Mouse (Mus musculus) kidney, postnatal 0 days (tissue): ENCODE results near the gene Slc35f4. TPM values are rescaled to one million over a fixed set of nuclear protein-coding genes. Genes with fewer than 3 reads are reported as not detected.

Experiments used
- ATAC-seq: fragments of 200-750 bp; cut with Nextera tagmentation; replicated peaks from 2 replicates; pipeline ENCODE4 v1.8.0; 2017; ENCODE audit warnings: low read depth, moderate number of reproducible peaks, moderate TSS enrichment, moderate library complexity; ENCODE audit not compliant: low FRiP score
- DNase-seq: peaks from one replicate; pipeline ENCODE4 v3.0.0-alpha.2; 2016; ENCODE audit warnings: low spot score
- H3K27ac ChIP-seq: fragments of 300-500 bp; sonication (generic); 2 replicates; pipeline ENCODE4 v1.5.1; 2014; ENCODE audit warnings: mild to moderate bottlenecking
- H3K27me3 ChIP-seq: fragments of 300-500 bp; sonication (generic); 2 replicates; pipeline ENCODE4 v1.6.1; 2014; ENCODE audit warnings: low read length, mixed read lengths; ENCODE audit not compliant: insufficient read depth
- H3K36me3 ChIP-seq: fragments of 300-500 bp; sonication (generic); 2 replicates; pipeline ENCODE4 v1.6.1; 2014; ENCODE audit warnings: low read length, mixed read lengths; ENCODE audit not compliant: insufficient read depth
- H3K4me1 ChIP-seq: fragments of 300-500 bp; sonication (generic); replicated peaks from 2 replicates; pipeline ENCODE4 v1.6.1; 2014; ENCODE audit warnings: antibody characterized with exemption, low read length, mixed read lengths; ENCODE audit not compliant: insufficient read depth
- H3K4me2 ChIP-seq: fragments of 300-500 bp; sonication (generic); 2 replicates; pipeline ENCODE4 v1.6.1; 2014; ENCODE audit warnings: mild to moderate bottlenecking, low read length, moderate library complexity, mixed read lengths
- H3K4me3 ChIP-seq: fragments of 300-500 bp; sonication (generic); replicated peaks from 2 replicates; pipeline ENCODE4 v1.5.1; 2014; ENCODE audit warnings: low read depth, low read length
- H3K9ac ChIP-seq: fragments of 300-500 bp; sonication (generic); 2 replicates; pipeline ENCODE4 v1.6.1; 2014; ENCODE audit warnings: low read depth, low read length
- H3K9me3 ChIP-seq: fragments of 300-500 bp; sonication (generic); replicated peaks from 2 replicates; pipeline ENCODE4 v1.6.1; 2016; ENCODE audit warnings: low read length, inconsistent platforms, mixed read lengths
- CTCF ChIP-seq: IDR thresholded peaks from 2 replicates; pipeline ENCODE4 v1.5.1; 2016; ENCODE audit warnings: antibody characterized with exemption, low read depth, mild to moderate bottlenecking, moderate library complexity
- WGBS: fragments of 180-500 bp; shearing (Covaris S2); extraction: QIAGEN DNeasy Blood & Tissue Kit; methylation state at CpG from one replicate; pipeline ENCODE4 v1.1.7; 2014; 5-methylcytosine and 5-hydroxymethylcytosine counted together
- polyA plus RNA-seq: library from polyadenylated mRNA; unstranded; fragments of >200 nt; fragmentation: Nextera tagmentation; extraction: Ambion mirVana; gene quantifications from 2 replicates; pipeline ENCODE4 v1.2.1, GENCODE M21; 2015

Gene Slc35f4
- polyA plus RNA-seq, 1 experiment from 2014 or later = not detected

DNA sequence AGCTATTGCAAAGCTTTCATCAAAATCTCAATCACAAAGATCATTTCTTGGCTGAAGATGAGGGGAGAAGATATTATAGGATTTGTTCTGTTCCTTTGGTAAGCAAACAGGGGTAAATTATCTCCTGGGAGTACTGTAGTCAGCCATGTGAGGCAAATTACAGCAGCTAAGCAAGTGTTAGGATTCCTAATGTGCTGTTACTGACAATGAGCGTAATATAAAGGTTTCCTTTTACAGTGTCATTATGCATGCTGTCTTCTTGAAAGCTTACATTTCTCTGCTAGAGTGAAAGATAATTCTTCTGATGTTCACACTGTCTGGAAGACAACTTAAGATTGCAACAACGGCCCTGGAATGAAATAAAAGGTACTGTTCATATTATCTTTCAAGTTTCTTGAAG lies 192.0 kb downstream of the Slc35f4 start:
- no peaks in the 10 kb centered on the region for H3K4me1 ChIP-seq
- TF ChIP-seq CTCF = no peak

DNA sequence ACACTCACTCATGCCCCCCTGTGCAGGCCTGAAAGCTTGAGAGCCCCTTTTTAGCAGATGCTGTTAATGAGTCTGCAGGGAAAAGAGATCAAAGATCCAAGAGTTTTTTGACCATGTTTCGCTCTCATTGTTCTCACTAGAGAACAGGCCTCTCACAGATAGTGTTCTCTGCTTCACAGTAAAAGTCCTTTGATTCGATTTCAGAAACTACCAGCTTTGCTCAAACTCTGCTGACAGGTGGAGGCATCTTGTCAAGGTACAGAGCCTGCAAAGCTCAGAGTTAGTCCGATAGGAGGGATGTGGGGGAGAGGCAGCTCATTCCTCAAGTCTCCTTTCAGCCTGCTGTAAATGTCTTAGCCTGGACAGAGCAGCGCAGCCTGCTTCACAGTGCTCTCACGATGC lies 209.4 kb downstream of the Slc35f4 start:
- DNase-seq = peak; percentile 34
- WGBS = 15% methylated on average over 5 of the region's 5 CpGs

More for the DNA sequence above, 192.0 kb downstream of the Slc35f4 start:
- no peaks in the 10 kb centered on the region for H3K27me3 ChIP-seq
- 46% methylated on average over 2 of the region's 2 CpGs for WGBS
- no peak overlapping the region for H3K4me3 ChIP-seq
- H3K9me3 ChIP-seq = no peaks in the 10 kb centered on the region
- ATAC-seq = no peak
- no peak overlapping the region for H3K9ac ChIP-seq
- no peak for DNase-seq
- no peaks in the 10 kb centered on the region for H3K36me3 ChIP-seq
- H3K4me2 ChIP-seq = no peak overlapping the region
- H3K27ac ChIP-seq = no peak overlapping the region

DNA sequence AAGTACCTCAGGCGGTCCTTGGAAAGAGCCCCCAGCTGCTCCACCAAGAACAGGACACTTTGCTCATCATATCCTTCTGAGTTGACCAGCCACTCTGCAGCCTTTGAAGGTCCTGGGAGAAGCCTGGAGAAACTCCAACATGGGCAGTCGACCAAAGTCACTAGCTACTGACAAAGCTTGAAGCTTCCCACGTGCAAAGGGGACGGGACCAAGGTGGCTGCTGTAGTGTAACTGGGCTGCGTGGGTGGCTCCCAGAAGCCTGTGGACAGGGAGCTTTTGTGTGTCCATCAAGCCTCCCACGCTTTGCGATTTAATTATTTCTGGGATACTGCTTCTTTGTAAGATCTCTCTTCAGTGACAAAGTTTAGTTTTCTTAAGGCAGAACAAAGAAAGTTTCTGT lies 211.9 kb downstream of the Slc35f4 start:
- H3K4me2 ChIP-seq = no peak overlapping the region
- no peak overlapping the region for H3K9ac ChIP-seq
- no peak for TF ChIP-seq CTCF
- no peaks in the 10 kb centered on the region for H3K27me3 ChIP-seq
- H3K4me1 ChIP-seq = no peaks in the 10 kb centered on the region
- no peaks in the 10 kb centered on the region for H3K36me3 ChIP-seq
- WGBS = 41% methylated on average over 7 of the region's 7 CpGs
- DNase-seq (peak; percentile 19), ATAC-seq (no peak)
- no peaks in the 10 kb centered on the region for H3K9me3 ChIP-seq
- no peak overlapping the region for H3K4me3 ChIP-seq
- no peak overlapping the region for H3K27ac ChIP-seq

More for the DNA sequence above, 209.4 kb downstream of the Slc35f4 start:
- Histone ChIP-seq H3K4me1 (no peaks in the 10 kb centered on the region), H3K36me3 (no peaks in the 10 kb centered on the region), H3K4me2 (no peak overlapping the region), H3K9me3 (no peaks in the 10 kb centered on the region), H3K9ac (no peak overlapping the region), H3K27me3 (no peaks in the 10 kb centered on the region), H3K4me3 (no peak overlapping the region), H3K27ac (no peak overlapping the region)
- TF ChIP-seq CTCF = no peak
- no peak for ATAC-seq

- Histone ChIP-seq H3K36me3 (no peaks in the 10 kb centered on the region), H3K4me1 (no peaks in the 10 kb centered on the region), H3K9ac (no peak overlapping the region), H3K9me3 (no peaks in the 10 kb centered on the region), H3K27me3 (no peaks in the 10 kb centered on the region), H3K27ac (no peak overlapping the region), H3K4me2 (no peak overlapping the region), H3K4me3 (no peak overlapping the region)
- no peak for ATAC-seq
- no peak for DNase-seq
- WGBS = 62% methylated on average over 8 of the region's 8 CpGs
- TF ChIP-seq CTCF = no peak
Measured at GRCm38 (mm10) chr14:49313376-49313775, 212.5 kb downstream of the Slc35f4 start.

DNA sequence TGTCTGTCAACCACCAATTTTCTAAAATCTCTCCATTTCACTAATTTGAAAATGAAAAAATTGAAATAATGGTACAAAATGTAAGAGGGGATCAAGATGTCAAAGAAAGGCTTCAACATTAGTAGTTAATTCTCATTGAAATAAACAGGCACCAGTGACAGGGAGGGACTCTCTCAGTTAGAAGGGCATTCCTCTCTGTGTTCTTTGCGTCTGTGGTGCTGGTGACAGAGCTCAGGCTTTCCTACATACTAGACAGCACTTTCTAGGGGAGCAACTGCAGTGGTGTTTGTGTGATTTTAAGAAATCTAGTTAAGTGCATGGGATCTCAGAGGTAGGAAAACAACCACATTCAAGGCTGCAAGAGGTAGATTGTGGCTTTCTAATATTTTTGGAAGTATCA lies 214.3 kb downstream of the Slc35f4 start:
- DNase-seq (no peak), ATAC-seq (no peak)
- Histone ChIP-seq H3K27me3 (no peaks in the 10 kb centered on the region), H3K27ac (no peak overlapping the region), H3K4me3 (no peak overlapping the region), H3K9ac (no peak overlapping the region), H3K36me3 (no peaks in the 10 kb centered on the region), H3K4me1 (no peaks in the 10 kb centered on the region), H3K4me2 (no peak overlapping the region), H3K9me3 (no peaks in the 10 kb centered on the region)
- 77% methylated on average over 1 of the region's 1 CpGs for WGBS
- TF ChIP-seq CTCF = no peak

- WGBS = 68% methylated on average over 5 of the region's 5 CpGs
- ATAC-seq = no peak
Measured at GRCm38 (mm10) chr14:49311091-49311492, 214.8 kb downstream of the Slc35f4 start.

DNA sequence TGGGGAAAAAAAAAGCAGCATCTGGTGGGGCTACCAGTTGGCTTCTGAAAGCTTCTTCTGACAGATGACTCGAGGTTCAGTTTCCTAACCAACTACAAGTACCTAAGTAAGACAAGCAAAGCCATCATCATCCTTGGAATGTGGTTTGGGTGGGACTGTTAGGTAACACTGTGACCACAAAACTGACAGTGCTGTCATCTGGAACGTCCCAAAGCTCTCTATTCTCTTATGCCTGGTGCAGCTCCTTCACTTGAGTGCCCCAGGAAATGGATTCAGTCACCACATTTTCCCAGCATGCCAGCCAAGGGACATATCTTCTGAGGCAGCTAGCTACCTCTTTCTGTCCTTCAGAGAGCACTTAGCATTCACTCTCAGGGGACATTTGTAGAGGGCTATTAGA lies 216.2 kb downstream of the Slc35f4 start:
- Histone ChIP-seq H3K27ac (no peak overlapping the region), H3K9ac (no peak overlapping the region), H3K27me3 (no peaks in the 10 kb centered on the region), H3K4me2 (no peak overlapping the region), H3K4me3 (no peak overlapping the region), H3K4me1 (no peaks in the 10 kb centered on the region), H3K9me3 (no peaks in the 10 kb centered on the region), H3K36me3 (no peaks in the 10 kb centered on the region)
- TF ChIP-seq CTCF = no peak
- ATAC-seq = no peak
- 75% methylated on average over 2 of the region's 2 CpGs for WGBS
- DNase-seq = no peak

More at GRCm38 (mm10) chr14:49311091-49311492, 214.8 kb downstream of the Slc35f4 start:
- no peak overlapping the region for H3K4me3 ChIP-seq
- no peaks in the 10 kb centered on the region for H3K36me3 ChIP-seq
- no peak overlapping the region for H3K4me2 ChIP-seq
- TF ChIP-seq CTCF = no peak
- no peak overlapping the region for H3K27ac ChIP-seq
- no peaks in the 10 kb centered on the region for H3K27me3 ChIP-seq
- no peaks in the 10 kb centered on the region for H3K4me1 ChIP-seq
- no peak overlapping the region for H3K9ac ChIP-seq
- no peak for DNase-seq
- no peaks in the 10 kb centered on the region for H3K9me3 ChIP-seq
